Mouse (Mus musculus) A20 (cell line): Measurements from ENCODE around the gene Grip1.

ENCODE experiments used
- DNase-seq: peaks from one replicate; pipeline ENCODE4 v3.0.0-alpha.2; 2011; ENCODE audit warnings: low read depth, low spot score

Gene Grip1

DNA sequence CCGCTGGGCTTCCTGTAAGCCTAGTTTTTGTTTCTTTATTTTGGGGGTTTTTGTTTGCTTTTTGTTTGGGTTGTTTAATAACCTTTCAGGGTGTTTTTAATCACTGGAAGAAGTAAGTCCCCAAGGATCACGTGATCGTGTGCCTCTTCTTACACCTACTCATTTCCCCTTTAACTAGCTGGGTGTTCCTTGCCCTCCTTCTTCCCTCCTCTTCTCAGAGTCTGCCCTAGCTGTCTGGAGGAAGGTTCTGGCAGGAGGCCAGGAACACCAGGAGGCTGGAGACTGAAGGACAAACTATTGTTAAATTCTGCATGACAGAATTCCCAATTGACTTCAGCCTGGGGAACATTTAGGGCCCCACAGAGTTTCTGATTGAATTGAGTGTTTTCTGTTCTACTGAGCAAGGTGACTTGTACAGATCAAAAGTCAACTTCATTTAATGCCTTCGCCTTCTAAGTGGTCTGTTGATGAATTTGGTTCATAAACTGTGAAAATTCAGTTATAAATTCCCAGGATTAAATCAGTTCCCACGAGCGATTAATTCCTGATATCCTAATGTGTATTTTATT, 376.8 kb downstream of the Grip1 start:
- no peak for DNase-seq

DNA sequence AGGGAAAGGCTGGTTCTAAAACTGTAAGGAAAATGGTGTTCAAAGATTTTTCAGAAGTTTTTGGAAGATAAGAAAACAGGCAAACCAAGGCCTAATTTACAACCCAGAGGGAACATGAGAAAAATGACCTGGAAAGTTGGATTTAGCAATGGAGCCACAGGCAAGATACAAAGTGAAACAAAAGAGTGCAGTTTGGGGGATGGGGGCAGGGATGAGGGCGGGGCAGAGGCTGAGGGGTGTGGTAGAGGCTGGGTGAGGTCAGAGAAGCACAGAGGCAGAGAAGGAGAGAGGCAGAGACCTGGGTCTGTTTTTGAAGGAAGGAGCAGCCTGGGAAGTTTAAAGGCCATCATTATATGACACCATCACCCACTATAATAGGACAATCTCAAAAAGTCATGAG, 377.5 kb downstream of the Grip1 start:
- DNase-seq = no peak

DNA sequence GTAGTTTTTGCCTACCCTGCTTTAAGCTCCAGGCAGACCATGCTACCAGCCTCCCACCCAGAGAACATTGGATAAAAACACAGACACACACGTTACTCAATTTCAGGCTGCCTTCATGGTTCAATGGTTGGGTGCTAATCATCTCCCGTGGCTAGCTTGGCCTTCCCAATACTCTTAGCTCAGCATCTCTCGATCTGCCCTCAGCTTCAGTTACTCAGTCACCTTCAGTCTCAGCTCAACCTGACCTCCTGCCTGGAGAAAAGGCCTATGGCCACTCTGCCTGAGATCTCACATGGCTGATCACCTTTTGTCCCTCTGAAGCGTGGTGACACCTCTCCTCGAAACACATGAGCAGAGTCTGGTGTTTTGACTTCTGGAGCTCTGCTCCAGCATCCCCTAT, 379.7 kb downstream of the Grip1 start:
- no peak for DNase-seq

DNA sequence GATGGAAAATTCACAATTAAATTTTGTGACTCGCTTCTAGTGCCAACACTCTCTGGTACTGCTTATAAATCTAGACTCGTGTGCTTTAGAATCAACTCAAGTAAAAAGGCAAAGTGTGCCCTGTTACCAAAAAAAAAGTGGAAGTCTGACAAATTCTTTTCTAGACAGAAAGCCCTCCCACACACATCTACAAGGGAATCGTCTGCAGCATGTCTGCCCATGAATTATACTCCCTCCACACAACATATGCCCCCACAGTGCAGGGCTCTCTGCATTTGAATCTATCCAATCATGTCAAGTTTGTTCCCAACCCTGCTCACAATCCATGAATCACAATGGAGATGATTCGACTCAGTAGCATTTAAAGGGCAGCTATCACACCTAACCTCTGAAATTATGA, 380.5 kb downstream of the Grip1 start:
- DNase-seq = no peak

DNA sequence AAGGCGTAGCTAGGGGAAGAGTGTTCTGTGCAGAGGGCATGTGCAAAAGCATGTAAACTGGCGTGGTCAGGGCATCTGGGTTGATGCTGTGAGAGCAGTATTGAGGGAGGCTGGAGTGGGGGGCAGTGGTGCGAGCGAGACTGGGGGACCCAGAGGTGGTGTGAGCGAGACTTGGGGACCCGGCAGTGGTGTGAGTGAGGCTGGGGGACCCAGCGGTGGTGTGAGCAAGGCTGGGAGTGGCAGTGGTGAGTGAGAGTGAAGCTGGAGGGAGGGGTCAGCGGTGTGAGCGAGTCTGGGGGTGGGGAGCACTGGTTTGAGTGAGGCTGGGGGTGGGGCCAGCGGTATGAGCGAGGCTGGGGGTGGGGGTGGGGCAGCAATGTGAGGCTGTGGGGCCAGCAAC, 386.0 kb downstream of the Grip1 start:
- no peak for DNase-seq

DNA sequence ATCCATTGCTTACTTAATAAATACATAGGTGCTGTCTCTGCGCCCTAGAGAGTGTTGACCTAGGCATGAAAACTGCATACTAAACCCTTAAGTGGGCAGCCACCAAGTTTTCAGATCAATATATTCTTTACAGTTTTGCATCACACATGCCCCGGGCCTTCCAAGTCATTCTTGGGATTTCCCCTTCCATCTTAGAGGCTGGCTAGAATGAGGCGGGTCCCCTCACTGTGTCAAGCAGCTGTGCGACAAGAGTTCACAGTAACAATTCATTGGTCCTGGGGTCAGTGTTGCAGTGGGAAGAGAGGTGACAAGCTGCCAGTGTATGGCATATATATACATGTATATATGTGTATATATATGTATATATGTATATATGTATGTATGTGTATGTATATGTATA, 388.4 kb downstream of the Grip1 start:
- no peak for DNase-seq

DNA sequence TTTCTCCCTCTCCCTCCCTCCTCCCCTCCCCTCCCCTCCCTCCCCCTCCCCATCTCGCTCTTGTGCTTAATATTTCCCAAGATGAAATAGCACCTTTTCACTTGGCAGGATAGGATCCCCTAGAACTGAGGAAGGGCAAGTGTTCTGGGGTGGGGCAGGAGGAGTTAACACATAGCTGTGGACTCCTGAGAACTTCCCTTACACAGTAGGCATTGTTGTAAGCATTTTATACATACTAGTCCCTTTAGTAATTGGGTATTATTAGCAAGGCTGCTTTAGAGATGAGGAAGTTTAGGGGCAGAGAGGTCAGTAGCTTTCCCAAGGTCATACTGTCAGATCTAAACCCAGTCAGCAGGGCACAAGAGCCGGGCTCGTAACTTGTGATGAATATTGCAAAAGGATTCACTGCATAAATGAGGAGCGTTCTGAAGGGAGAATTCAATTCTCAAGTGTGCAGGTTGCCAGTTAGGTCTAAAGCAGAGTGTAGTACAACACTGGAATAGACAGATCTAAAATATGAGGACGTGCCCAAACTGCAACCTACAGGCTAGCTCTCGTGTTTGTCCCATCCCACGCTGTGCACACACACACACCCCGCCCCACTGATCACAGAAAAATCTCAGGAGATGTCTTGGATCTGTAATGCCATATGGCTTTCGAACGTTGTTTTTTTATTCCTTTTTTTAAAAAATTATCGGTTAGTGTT, 392.2 kb downstream of the Grip1 start:
- no peak for DNase-seq

DNA sequence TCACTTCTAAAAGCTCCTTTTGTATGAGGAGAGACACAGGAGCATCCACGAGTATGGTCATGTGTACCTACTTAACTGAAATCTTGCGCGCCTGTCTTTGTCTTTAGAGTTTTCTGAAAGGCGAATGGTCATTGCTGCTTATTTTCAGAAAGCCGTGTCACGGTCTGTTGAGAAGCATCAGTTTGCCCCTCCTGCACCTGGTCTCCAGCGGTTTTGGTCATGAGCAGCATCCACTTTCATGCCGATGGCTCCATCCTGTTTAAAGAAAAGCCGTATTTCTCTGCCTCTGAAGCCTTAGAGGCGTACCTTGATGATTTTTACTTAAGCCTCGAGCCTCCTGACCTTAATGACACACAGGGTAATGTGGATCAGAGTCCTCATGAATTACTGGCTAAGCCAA, 398.0 kb downstream of the Grip1 start:
- DNase-seq = no peak

DNA sequence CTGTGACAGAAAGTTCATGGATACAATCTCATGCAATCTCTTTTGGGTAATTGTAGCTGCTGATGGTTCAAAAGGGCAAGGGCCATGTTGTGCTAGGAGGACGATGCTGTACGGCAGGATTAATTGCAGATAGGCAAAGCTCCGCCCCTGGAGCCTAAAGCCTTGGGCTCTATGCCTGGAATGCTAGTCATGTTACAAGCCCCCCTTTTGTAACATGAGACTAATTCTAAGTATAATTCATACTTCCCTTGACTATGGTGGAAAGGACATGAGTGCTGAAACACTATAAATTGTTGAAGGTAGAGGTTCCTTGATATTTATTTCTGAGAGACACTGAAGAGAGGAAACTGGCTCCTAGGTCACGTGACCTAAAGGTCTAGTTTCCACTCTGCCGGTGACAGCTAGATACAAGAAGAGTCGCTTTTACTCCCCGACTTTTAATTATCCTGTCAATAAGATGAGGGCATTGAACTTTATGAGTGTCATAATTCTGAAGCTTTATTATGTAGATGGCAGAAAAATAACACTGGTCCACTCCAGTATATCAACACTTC, 399.0 kb downstream of the Grip1 start:
- no peak for DNase-seq

DNA sequence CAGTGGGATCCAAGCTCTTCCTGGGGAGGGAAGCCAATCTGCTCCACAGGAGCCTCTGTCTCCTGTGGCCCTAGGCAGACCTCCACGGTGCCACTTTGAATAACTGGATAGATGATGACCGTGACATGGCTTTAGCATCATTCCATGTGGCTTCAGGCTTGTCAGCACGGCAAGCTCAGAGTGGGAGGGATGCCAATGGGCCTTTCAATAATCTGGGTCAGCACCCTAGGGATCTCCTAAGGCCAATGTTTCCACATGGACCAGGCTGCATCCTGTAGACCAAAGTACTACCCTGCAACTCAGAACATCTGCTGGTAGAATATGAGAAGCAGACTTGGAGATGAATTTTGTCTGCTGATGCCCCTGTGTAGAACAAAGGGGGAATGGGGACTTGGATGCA, 414.1 kb downstream of the Grip1 start:
- no peak for DNase-seq

DNA sequence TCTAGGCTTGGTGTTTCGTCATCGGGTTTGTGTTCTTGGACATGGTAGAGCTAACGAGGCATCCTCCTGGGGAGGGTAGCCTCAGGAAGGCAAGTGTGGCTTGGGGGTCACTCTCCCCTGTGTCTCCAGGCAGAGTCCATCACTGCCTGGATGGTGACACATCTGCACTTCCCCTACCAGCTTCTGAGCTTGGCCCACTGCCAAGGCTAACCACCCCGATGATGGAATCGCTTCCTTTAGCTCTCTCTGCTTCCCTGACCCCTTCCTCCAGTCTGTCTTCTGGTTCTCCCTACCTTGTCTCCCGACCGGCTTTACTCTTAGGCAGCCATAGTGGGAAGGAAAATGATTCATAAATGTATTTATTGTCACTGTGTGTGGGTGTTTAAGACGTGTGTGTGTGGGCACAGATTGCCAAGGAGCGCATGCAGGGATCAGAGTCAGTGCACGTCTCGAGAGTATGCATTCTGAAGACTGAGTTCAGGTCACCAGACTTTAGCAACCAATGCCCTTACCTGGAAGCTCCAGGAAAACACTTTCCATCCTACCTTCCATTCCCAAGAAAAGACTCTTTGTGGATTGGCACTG, 415.5 kb downstream of the Grip1 start:
- DNase-seq = no peak

DNA sequence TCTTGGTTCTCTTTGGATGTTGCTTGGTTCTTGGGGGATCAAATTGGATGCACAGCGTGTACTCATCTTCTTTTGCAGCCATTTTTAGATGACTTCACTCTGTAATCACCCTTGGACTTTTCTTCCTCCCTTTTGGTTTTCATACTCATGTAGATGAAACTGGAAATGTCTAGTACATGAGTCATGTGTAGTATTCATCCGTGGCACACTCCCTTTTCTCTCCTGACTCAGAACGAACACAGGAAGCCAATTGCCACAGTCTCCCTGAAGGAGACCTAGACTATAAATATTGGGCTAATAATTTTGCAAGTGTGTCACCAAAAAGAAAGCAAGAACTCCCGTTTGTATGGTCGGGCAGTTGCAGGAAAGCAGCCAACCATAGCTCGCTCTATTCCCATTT, 423.1 kb downstream of the Grip1 start:
- DNase-seq = no peak

DNA sequence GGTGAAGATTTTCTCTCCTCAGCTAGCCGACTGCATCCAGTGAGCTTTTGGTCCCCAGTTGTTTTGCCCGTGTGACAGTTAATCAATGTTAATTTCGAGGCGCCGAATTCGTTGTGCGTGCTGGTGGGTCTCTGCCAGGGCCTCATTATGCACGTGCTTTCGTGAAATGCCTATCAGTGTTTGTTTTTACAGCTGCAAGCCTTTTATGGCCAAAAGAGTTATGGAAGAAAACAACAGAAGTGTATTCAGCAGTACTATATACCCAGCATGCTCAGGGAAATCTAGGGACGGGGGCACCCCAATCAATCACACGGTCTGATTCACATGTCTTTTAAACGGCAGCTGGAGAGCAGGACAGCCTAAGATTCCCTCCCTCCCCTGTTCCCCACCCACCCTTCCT, 424.7 kb downstream of the Grip1 start:
- no peak for DNase-seq

DNA sequence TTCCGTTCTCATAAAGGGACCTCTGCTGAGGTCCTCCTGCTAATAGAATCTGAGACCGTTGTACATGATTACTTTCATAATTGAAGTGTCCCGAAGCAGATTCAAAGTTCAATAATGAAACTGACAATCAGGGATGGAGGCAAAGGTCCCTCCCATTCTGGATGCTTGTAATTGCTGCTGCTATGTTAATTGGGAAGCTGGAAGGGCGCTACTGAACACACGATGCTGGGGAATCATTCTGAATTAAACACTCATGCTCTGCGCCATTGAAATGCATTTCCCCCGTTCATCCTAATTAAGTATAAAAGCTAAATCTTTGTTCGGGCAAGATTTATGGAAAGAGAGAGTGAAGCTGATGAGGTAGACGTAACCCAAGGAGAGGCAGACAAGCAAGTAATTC, 431.0 kb downstream of the Grip1 start:
- DNase-seq = no peak

DNA sequence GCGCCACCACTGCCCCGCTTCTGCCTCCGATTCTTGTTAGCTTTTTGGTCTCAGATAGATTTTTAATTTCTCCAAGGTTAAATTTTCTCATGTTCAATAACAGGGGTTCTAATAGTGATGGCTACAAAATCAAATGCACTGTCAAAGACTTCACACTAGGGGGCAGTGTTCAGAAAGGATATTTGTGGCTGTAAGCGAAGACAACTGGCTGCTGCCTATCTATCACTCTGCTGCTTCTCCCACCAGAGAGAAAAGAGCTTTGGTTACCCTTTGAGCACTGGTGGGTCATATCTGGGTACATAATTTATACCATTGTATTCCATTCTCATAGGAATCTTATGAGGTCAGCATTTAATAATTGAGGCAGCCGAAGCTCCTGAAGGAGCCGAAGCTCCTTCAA, 431.9 kb downstream of the Grip1 start:
- DNase-seq = no peak

DNA sequence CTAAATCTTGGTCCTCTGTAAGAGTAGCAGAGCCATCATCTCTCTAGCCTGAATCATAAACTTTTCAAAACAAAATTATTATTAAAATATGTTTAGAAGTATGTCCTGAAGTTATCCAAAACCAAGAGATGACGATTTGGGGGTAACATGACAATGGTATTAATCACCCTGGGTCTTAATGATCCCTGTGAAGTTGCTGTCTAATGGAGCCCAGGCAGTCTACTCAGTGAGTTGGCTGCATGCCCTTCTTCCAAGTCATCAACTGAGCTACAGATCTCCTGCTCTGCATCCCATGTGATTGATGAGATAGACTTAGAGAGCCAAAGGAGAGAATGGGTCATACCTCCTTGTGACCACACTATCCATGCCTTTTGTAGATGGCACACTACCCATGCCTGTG, 433.1 kb downstream of the Grip1 start:
- DNase-seq = no peak

DNA sequence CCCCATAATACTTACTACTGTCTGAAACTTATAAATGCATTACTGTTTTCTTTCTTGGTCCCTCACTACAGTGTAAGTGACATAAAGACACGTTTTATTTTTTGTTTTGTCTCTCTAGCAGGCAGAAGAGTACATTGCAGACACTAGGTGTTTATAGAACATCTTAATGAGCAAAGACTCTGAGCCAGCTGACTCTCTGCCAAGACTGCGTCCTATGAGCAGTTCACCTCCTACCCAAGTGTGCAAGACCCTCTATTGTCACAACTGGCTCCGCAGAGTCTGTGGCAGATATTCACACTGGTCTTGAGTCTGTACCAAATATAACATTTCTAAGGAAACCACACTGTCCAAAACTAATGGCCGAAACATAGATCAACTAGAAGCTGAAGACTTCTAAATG, 449.1 kb downstream of the Grip1 start:
- DNase-seq = no peak

DNA sequence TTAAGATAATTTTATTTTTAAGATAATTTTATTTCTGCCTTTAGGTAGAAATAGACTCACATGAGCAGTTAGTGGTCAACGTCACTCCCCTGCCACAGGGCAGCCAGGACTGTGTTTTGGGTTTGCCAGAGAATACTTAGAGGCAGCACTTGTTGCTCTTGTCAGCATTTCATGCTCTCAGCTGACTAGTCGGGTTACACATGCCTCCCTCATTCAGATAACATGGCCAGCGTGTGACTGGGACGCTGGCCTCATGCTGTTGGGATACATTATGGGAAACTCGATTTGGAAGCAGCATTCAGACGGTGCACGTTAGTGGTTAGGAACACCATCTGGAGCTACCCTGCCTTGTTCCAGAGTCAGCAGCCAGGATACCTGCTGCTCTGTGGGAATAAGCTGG, 453.2 kb downstream of the Grip1 start:
- no peak for DNase-seq

DNA sequence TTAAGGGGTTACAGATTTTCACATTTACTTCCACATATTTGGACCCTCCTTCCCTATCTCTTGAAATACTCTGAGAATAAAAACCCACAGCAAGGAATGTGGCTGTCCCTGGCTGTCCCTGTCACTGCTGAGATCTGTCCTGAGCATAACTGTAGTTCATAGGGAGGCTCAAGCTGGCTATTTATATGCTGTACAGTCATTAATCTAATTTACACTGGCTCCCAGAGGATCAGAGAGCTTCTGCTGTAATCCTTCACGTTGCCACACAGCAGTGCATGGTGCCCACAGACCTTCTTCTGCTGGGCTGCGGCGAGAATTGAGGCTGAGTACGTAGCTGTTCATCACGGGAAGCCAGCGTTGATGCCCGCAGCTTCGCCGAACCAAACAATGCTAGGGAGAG, 464.4 kb downstream of the Grip1 start:
- DNase-seq = no peak

DNA sequence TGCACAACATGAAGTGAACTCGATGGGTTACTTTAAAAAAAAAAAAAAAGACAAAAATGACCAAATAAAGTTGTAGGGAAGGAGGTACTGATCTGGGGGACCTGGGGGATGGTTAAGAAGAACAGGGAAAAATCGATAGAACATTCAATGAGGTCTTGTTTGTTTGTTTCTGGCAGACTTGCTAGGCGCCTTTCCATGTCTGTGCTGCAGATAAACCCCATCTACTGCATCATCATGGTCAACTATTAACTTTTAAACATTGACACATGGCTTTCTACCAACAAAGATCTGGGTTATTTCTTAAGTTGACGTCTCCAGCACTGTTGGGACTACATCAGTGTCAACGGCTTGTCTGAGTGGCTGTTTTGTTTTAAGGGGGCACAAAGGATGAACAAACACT, 474.3 kb downstream of the Grip1 start:
- DNase-seq = no peak

DNA sequence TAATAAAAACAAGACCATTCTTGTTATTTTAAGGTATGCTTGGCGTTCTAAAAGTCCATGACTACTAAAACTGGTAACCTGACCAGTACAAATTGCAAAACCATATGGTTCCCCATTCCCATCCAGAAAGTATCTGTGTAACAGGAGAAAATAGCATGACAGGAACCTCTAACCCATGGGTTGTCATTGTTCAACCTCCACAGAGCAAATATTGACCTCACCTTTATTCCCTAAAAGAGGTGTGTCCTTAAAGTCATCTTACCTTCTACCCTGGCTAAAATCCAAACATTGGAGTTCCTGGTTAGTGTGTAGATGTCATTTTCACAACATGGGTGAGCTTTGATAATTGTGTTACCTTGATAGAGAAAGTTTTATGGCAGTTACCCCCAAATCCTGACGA, 475.3 kb downstream of the Grip1 start:
- DNase-seq = no peak

DNA sequence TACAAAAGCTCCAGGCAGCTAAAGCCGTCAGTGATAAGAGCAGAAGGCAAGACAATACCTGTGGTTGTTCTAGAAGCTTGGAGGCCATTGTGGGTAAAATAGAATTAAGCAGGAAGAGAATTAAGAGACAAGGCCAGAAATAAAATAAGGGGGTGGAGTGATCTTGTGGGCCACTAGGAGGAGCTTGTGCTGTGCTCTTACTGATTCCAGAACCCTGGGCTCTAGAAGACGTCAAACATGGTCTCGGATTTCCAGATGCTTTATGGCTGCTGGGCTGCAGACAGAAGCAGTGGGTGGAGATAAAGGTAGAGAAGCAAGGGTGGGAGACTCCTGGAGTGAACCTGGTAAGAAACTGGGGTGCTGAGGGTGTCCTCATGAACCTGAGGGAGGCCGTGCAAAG, 479.2 kb downstream of the Grip1 start:
- DNase-seq = no peak

DNA sequence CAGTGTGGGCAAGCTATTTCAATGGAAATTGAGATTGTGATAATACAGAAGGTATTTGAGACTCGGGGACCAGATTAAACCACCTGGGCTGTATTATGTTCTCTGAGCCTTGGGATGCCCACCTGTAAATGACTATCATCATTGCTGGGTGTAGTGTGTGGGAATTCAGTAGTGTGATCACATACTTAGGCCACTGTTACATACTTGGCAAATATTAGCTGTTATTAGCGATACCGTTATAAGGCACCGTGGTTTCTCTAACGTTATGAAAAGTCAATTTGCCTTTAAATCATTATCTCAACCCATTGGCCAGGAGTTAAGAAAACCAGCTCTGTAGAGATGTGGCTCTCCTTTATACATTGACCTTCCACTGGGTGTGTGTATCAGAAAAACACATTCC, 479.7 kb downstream of the Grip1 start:
- DNase-seq = no peak
